Mouse (Mus musculus) liver, embryonic 14.5 days (tissue): ENCODE results near the gene Btbd9. TPM values are rescaled to one million over a fixed set of nuclear protein-coding genes. Genes with fewer than 3 reads are reported as not detected.

Experiments used
- ATAC-seq: fragments of 200-750 bp; cut with Nextera tagmentation; 2 replicates; pipeline ENCODE4 v1.8.0; 2017; ENCODE audit warnings: moderate number of reproducible peaks, mild to moderate bottlenecking, moderate library complexity; ENCODE audit not compliant: insufficient read depth
- DNase-seq, 3 experiments: peaks; one replicate each; pipeline ENCODE4 v3.0.0-alpha.2; 2012 to 2013; ENCODE audit warnings: low read depth in 3 of 3, low spot score in 3 of 3
- H3K27ac ChIP-seq: fragments of 300-500 bp; sonication (generic); 2 replicates; pipeline ENCODE4 v1.5.1; 2014; ENCODE audit warnings: moderate library complexity, mild to moderate bottlenecking, control low read depth, inconsistent platforms
- H3K27me3 ChIP-seq: fragments of 300-500 bp; sonication (generic); 2 replicates; pipeline ENCODE4 v1.6.1; 2014; ENCODE audit warnings: mild to moderate bottlenecking, low read length, moderate library complexity; ENCODE audit not compliant: control insufficient read depth, insufficient read depth
- H3K36me3 ChIP-seq: fragments of 300-500 bp; sonication (generic); replicated peaks from 2 replicates; pipeline ENCODE4 v1.6.1; 2014; ENCODE audit warnings: low read depth; ENCODE audit not compliant: control insufficient read depth, insufficient read depth
- H3K4me1 ChIP-seq, 2 experiments: fragments of 200-500 bp in 1 of 2; fragments of 300-500 bp in 1 of 2; sonication (generic) in 1 of 2; replicated peaks; 2 replicates each; pipeline ENCODE4 v1.6.1; 2012 to 2014; ENCODE audit warnings: antibody characterized with exemption in 1 of 2, inconsistent platforms in 1 of 2, low read length in 1 of 2; ENCODE audit not compliant: control insufficient read depth in 2 of 2, insufficient read depth in 2 of 2
- H3K4me2 ChIP-seq: fragments of 300-500 bp; sonication (generic); 2 replicates; pipeline ENCODE4 v1.6.1; 2014; ENCODE audit warnings: low read depth, mild to moderate bottlenecking, control low read depth, moderate library complexity
- H3K4me3 ChIP-seq, 2 experiments: fragments of 200-500 bp in 1 of 2; fragments of 300-500 bp in 1 of 2; sonication (generic) in 1 of 2; 2 replicates each; pipeline ENCODE4 v1.5.1; 2012 to 2014; ENCODE audit warnings: low read depth in 2 of 2, low read length in 2 of 2, mild to moderate bottlenecking in 2 of 2, control low read depth in 1 of 2, inconsistent platforms in 1 of 2, moderate library complexity in 1 of 2; ENCODE audit not compliant: insufficient read depth in 1 of 2
- H3K9ac ChIP-seq: fragments of 300-500 bp; sonication (generic); replicated peaks from 2 replicates; pipeline ENCODE4 v1.6.1; 2014; ENCODE audit warnings: mild to moderate bottlenecking, control low read depth, moderate library complexity
- H3K9me3 ChIP-seq: fragments of 300-500 bp; sonication (generic); 2 replicates; pipeline ENCODE4 v1.6.1; 2016; ENCODE audit warnings: low read length, mixed read lengths; ENCODE audit not compliant: control insufficient read depth
- CTCF ChIP-seq: IDR thresholded peaks from 2 replicates; pipeline ENCODE4 v1.5.1; 2016; ENCODE audit warnings: antibody characterized with exemption, low read depth, control low read depth
- EP300 ChIP-seq: IDR thresholded peaks from 2 replicates; pipeline ENCODE4 v1.6.1; 2016; ENCODE audit warnings: antibody characterized with exemption, low read depth
- WGBS: fragments of 180-500 bp; shearing (Covaris S2); extraction: QIAGEN DNeasy Blood & Tissue Kit; methylation state at CpG from one replicate; pipeline ENCODE4 v1.1.7; 2014; ENCODE audit not compliant: insufficient replicate concordance; 5-methylcytosine and 5-hydroxymethylcytosine counted together
- polyA plus RNA-seq, 2 experiments: library from polyadenylated mRNA; depleted of rRNA in 1 of 2; stranded (reverse) in 1 of 2; unstranded in 1 of 2; fragments of >200 nt; fragmentation: Nextera tagmentation in 1 of 2; extraction: Ambion mirVana in 1 of 2; gene quantifications; 2 replicates each; pipeline versions ENCODE4 v1.2.1 to v1.2.3; 2012 to 2014

The Btbd9 gene
- polyA plus RNA-seq, 2 experiments, result 2.7 to 9.6 TPM

DNA sequence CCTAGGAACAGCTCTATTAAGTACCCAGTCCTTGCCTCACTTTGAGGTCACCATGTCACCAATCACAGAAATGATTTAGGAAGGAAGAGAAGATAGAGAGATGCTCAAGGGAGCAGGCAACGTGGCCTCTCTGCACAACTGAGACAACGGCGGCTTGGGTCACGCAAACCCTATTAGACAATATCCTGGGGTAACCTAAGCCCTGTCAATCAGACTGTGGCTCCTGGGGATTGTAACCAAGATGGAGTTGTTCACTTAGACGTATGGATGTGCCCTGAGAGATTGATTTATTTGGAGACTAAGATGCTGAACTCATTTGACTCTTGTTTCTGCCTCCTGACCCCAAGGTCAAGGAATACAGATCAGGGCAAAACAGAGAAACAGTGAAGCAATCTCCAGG, 18.1 kb upstream of the Btbd9 start:
- H3K4me3 ChIP-seq, result no peak overlapping the region
- no peak overlapping the region for H3K4me2 ChIP-seq
- 76% methylated on average over 5 of the region's 5 CpGs for WGBS
- TF ChIP-seq CTCF, result no peak
- no peak for TF ChIP-seq EP300
- no peaks in the 10 kb centered on the region for H3K27me3 ChIP-seq
- DNase-seq (no peak), ATAC-seq (no peak)
- no peaks in the 10 kb centered on the region; the same call in 1 of the 2 replicates for H3K9me3 ChIP-seq
- no peak overlapping the region for H3K9ac ChIP-seq
- H3K4me1 ChIP-seq, result no peaks in the 10 kb centered on the region
- peaks cover 64% of the 10 kb centered on the region for H3K36me3 ChIP-seq
- H3K27ac ChIP-seq, result no peak overlapping the region

DNA sequence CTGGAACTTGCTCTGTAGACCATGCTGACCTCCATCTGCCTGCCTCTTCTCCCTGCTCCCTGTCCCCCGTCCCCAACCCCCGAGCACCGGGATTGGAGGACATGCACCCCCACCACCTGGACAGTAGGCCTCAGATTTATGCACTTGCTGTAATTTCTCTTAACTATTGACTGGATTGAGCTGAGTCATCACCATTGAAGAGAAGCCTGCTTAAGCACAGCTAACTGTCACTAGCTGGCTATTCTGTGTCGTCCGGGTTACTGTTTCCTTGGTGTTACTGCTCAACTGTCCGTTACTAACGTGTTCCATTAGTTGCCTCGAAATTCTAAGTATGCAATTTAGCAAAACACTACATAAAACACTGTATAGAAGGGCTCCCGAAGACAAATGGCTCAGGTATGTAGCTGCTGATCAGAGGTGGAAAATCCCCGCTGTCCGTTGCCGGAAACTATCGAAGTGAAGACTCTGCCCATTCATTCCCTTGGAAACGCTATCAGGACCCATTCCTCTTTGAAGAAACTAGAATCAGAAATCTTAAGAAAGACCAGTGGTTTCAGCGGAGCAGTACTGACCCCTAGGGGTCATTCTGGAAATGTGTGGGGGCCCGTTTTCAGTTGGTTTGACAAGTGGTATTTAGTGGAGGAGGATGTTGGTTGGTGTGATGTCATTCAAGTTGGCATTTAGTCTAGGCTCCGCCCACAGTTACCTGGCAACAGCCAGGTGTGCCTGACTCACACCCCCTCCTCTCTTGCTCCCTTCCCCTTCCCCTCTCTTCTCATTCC, 14.3 kb upstream of the Btbd9 start:
- TF ChIP-seq CTCF, result peak; percentile 54; the same call in 1 of the 2 replicates
- no peak for TF ChIP-seq EP300
- Histone ChIP-seq H3K9me3 (no peaks in the 10 kb centered on the region), H3K4me3 (no peak overlapping the region), H3K9ac (no peak overlapping the region), H3K27me3 (no peaks in the 10 kb centered on the region), H3K36me3 (peaks cover 32% of the 10 kb centered on the region), H3K27ac (no peak overlapping the region), H3K4me1 (no peaks in the 10 kb centered on the region), H3K4me2 (no peak overlapping the region)
- WGBS, result 63% methylated on average over 17 of the region's 17 CpGs
- DNase-seq, result no peak
- no peak for ATAC-seq

DNA sequence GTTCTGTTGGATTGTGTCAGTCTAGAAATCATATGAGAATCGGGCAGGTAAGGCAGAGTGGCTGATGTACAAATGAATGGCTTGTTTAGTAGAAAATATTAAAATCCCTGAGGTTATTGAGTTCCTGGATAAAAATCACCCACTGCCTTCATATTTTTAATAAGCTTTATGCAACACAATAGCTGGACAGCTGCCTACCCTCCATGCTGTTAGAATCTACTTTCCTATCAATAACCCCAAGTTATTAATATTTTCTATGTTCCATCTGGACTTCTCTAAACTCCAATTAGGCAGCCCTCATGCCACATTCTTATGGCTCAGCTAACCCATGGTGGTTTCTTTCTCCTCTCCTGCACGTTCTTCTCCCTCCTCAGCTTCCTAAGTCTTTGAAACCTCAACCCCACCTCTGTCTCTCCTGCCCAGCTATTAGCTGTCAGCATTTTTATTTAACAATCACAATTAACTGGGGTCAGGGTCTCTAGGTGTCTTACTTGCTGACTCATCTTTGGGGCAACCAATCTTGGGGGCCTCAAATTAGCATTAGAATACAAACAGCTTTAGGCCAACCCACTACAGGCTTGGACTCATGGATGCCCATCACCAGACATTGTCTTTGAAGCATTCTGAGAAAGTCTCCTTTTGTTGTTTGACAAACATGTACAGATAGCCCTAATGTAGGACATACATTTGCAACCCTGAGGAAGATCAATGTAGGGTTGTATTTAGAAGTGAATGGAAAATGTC, 7.1 kb upstream of the Btbd9 start:
- H3K9ac ChIP-seq, result no peak overlapping the region
- TF ChIP-seq EP300, result no peak
- TF ChIP-seq CTCF, result no peak
- no peaks in the 10 kb centered on the region for H3K36me3 ChIP-seq
- no peak overlapping the region for H3K27ac ChIP-seq
- 57% methylated on average over 2 of the region's 2 CpGs for WGBS
- H3K4me2 ChIP-seq, result no peak overlapping the region
- peaks cover 0 to 4% of the 10 kb centered on the region in 2 experiments; a peak in 1 of 4 replicates for H3K4me1 ChIP-seq
- ATAC-seq (no peak), DNase-seq (no peak)
- no peaks in the 10 kb centered on the region for H3K9me3 ChIP-seq
- no peaks in the 10 kb centered on the region for H3K27me3 ChIP-seq
- H3K4me3 ChIP-seq, result no peak overlapping the region

DNA sequence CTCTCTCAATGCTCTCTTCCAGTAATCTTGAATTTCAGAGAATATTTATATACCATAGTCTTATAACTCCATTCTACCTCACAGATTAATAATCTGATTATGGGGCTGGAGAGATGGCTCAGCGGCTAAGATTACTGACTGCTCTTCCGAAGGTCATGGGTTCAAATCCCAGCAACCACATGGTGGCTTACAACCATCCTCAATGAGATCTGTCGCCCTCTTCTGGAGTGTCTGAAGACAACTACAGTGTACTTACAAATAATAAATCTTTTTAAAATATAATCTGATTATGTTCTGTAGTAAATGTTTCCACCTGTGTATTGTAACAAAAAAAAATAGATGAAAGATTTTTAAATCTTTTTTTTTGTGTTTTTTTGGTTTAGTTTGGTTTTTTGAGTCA, 6.0 kb upstream of the Btbd9 start:
- Histone ChIP-seq H3K9me3 (no peaks in the 10 kb centered on the region), H3K4me3 (no peak overlapping the region), H3K27me3 (no peaks in the 10 kb centered on the region)

DNA sequence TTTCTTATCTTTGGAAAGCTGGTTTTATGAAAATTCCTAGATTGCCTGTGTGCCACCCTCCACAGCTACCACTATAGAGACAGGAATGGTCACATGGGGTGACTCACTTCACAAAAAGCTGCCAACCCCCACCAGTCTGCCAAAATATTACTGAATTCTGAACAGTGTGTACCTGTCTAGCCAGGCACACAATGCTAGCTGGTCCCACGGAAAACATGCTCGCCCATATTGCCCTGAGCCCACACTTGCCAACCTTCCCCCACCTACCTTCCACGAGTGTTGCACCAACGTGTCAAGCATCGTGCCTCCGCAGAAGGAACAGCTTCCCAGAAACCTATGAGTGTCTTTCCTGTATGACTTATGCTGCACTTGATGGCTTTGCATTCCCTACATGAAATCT, 4.9 kb upstream of the Btbd9 start:
- TF ChIP-seq EP300 (no peak), CTCF (no peak)
- no peak overlapping the region for H3K27ac ChIP-seq
- H3K4me2 ChIP-seq, result no peak overlapping the region
- ATAC-seq (no peak), DNase-seq (no peak)
- WGBS, result 64% methylated on average over 6 of the region's 6 CpGs
- H3K27me3 ChIP-seq, result no peaks in the 10 kb centered on the region
- H3K36me3 ChIP-seq, result no peaks in the 10 kb centered on the region
- H3K4me1 ChIP-seq, result peaks cover 5 to 12% of the 10 kb centered on the region in 2 experiments
- H3K9ac ChIP-seq, result no peak overlapping the region
- no peaks in the 10 kb centered on the region for H3K9me3 ChIP-seq
- H3K4me3 ChIP-seq, result no peak overlapping the region

More for the DNA sequence above, 6.0 kb upstream of the Btbd9 start:
- DNase-seq (no peak), ATAC-seq (no peak)
- Histone ChIP-seq H3K9ac (no peak overlapping the region), H3K36me3 (no peaks in the 10 kb centered on the region), H3K27ac (no peak overlapping the region), H3K4me1 (peaks cover 0 to 4% of the 10 kb centered on the region in 2 experiments; a peak in 1 of 4 replicates), H3K4me2 (no peak overlapping the region)
- 61% methylated on average over 3 of the region's 3 CpGs for WGBS
- peak; percentile 18; the same call in 1 of the 2 replicates for TF ChIP-seq CTCF
- TF ChIP-seq EP300, result no peak
